Mouse (Mus musculus): ENCODE measurements around the gene Dusp7.

GRCm38 (mm10) chr9:106405275-106405674 is 36.8 kb downstream of the Dusp7 start:
- TF ChIP-seq GATA1 (IDR thresholded peaks at IDR 0.05; ENCODE audit: low read length) (no peak), TAL1 (IDR thresholded peaks at IDR 0.05; ENCODE audit: low read length) (no peak)

All from erythroblast, embryonic 14.5 days (primary cell).